Mouse (Mus musculus) R1 (cell line): ENCODE results near the gene Map2k5.
A peak's percentile ranks its signal among the peaks of the same experiment; 100 is the strongest.

ENCODE experiments used
- DNase-seq: peaks from one replicate; pipeline ENCODE4 v3.0.0-alpha.2; 2018; ENCODE audit warnings: low read depth, low spot score

Map2k5 gene

GRCm38 (mm10) chr9:63341761-63342160, 35.9 kb downstream of the Map2k5 start:
- peak; percentile 42 for DNase-seq

DNA sequence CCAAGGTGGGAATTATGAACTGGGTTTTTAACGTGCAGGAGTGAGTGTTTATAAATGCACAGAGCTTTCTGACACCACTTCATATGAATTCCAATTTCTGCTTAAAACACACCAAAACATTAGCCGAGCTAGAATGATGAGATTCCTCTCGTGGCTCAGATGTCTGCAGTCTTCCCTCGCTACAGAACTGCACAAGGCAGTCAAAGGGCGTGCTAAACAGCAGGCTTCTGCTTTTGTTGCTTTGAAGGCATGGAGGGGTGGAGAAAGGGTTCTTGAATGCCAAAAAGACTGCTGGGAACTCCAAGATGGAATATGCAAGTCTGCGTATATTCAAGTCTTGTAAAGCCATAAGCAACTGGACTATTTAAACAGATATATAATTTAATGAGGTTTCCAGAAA, 38.4 kb downstream of the Map2k5 start:
- no peak for DNase-seq

DNA sequence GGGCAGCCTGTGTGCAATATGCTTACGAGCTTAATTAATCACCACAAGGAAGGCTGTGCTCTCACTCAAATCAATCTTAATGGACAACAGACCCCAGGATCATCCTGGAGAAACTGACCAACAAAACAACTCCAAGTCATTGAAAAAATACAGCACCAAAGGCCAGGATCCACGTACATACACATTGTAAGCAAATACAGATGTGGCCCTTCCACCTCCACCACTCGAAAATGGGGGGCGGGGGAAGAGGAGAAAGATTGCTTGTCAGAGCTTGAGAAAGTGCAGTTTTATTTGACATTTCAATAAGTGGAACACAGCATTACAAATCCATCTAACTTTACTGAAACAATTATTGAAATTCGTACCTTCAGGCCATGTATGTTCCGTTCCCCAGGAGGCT, 39.0 kb downstream of the Map2k5 start:
- no peak for DNase-seq

DNA sequence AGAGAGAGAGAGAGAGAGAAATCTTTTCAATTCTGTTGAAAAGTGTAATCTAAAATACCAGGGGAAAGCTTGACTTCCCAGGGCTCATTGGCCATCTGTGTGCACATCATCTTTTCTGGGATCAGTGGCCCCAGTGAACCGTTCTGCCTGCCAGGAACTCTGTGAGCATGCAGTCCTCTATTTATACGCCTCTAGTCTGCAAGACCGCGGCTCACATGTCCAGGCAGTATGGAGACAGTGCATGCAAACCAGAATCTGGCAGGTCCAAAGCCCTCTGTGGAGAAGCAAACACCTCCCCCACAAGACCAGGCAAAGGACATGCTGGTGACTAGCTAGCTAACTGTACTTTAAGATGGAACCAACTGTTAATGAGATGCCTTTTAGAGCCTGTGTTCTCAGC, 41.9 kb downstream of the Map2k5 start:
- no peak for DNase-seq

DNA sequence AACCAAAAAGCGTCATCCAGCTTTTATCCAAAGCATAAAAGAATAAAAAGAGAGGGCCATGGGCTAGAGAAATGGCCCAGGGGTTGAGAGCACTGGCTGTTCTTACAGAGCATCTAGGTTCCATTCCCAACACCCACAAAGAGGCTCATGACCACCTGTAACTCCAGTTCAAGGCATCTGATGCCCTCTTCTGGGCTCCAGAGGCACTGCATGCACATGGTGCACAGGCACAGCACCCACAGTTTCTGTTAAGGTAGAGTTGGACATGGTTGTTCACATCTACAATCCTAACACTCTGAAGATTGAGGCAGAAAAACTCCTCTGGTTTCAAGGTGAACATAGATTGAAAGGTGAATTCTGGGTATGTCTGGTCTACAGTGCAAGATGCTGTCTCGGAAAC, 44.6 kb downstream of the Map2k5 start:
- peak; percentile 62 for DNase-seq

DNA sequence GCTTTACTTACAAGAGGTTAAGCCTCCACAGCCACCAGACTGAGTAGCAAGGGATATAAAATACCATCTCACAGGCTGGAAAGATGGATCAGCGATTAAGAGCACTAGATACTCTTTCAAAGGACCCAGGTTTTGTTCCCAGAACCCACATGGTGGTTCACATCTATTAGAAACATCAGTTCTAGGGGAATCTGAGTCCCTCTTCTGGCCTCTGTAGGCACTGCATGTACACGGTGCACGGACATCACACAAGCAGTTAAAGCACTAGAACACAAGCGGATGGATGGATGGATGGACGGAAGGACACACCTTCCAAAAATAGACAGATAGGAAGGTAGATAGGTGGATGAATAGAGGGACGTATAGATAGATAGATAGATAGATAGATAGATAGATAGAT, 46.5 kb downstream of the Map2k5 start:
- peak; percentile 61 for DNase-seq

DNA sequence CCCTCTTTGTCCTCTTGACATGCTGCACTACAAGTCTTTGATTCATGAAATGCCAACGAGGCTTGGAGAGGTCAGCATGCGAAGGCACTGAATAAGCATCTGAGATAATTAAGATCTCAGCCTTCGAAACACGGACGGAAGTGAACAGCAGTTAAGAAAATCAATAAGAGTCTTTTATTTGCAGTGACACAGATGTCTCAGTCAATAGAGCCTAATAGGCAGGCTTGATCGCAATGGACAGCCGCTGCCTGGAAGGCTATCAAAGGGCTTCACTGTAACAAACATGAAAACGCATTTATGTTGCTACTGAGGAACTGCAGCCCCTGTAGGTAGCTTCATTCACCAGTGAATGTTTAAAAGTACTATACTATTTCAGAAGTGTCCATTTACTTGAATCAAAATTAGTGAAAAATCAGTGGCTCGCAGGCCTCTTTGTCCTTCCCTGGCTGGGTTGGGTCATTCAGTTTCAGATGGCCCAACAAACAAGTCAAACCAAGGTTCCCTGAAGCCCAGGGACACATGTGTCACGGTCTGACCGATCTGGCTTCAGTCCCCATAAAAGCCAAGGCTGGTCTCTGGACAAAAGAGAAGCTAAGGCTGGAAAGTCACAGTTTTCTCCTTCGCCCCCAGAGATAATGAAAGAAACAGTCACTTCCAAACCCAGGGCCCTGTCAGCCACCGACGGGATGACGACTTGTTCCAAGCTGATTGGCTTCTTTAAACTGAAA, 48.6 kb downstream of the Map2k5 start:
- no peak for DNase-seq

GRCm38 (mm10) chr9:63315231-63315630, 62.5 kb downstream of the Map2k5 start:
- DNase-seq, result no peak

- no peak for DNase-seq
Observed at GRCm38 (mm10) chr9:63314126-63314525, 63.6 kb downstream of the Map2k5 start.

DNA sequence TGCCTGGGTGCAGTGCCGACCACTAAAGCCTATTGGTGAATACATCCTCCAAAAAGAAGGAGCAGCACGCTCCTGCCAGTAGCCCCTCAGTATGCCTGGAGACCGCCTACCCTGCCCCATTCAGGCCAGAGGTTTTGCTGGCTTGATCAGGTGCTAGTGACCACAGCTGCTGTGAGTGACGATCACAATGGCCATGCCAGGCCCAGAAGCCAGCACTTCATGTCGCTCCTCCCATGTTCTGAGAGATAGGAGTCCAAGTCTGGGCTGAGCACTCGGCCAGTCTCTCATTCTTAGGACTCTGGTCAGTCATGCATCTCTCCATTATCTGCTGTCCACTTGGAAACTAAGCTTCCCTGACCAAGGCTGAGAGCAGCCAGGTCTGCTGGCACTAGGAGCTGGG, 67.7 kb downstream of the Map2k5 start:
- no peak for DNase-seq

GRCm38 (mm10) chr9:63309008-63309407, 68.7 kb downstream of the Map2k5 start:
- no peak for DNase-seq

DNA sequence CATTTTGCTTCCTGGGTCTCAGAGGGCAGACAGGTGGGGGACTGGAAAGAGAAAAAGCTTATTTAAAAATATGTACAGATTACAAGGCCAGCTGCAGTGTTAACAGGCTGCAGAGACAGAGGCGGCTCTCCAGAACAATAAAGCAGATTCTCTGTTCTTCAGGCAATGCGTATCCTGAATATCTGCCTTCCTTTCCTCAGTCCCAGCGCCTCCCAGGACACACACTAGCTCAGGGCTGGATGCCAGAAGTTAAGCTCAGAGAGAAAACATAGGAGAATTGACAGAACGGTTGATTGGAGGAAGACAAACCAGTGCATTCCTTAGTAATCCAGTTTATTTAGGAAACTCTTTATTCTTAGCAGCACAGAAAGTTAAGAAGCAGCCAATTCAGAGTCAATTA, 69.3 kb downstream of the Map2k5 start:
- DNase-seq, result no peak

GRCm38 (mm10) chr9:63302511-63302910, 75.2 kb downstream of the Map2k5 start:
- no peak for DNase-seq

DNA sequence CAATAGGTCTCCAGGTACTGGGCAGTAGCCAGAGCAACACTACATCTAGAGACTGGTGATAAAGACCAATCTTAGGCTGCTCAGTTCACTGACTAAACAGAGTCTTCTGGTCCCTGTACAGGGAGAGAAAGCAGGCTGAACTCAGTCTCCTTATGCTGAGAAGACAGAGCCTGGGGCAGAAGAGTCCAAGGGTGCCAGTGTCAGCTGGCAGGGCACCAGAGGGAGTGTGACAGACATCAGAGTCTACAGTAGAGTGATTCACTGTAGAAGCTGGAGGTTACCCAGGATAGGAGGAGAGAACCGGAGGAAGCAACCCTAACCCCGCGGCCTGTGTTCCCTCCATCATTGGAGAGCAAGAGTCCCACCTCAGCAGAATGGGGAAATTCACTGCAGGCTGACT, 79.0 kb downstream of the Map2k5 start:
- DNase-seq, result no peak

GRCm38 (mm10) chr9:63295551-63295958, 82.1 kb downstream of the Map2k5 start:
- no peak for DNase-seq

- DNase-seq, result no peak
Observed at GRCm38 (mm10) chr9:63294846-63295245, 82.9 kb downstream of the Map2k5 start.

DNA sequence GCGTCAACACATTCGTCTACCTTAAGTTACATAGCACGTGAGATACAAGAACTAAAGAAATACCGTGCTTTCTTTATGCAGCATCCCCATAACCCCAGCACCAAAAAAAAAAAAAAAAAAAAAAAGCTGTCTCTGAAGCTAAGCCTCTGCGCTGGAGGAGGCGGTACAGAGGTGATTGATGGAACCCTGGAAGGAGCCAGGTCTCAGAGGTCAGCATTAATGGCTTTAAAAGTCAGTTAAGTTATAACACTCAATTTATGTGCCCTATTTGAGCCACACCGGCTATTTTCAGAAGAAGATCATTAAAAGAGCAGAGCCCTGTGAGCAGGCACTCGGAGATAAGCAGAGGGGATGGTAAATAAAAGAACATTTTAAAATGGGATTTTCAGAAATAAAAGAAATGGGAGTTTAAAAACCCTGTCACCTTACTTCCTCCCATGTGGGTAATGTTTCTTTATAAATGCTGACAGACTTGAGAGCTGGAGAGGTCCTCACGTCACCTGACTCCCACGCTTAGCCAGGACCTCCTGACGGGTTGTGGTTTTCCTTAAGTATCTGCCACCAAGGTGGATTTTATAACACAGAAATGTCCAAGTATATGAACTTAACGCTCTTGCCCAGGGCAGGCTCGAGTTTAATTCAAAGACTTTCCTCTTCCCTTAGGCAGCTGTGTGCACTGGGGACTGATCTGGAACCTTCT, 83.8 kb downstream of the Map2k5 start:
- DNase-seq, result no peak

GRCm38 (mm10) chr9:63288676-63289075, 89.0 kb downstream of the Map2k5 start:
- no peak for DNase-seq

- peak; percentile 6 for DNase-seq
Observed at GRCm38 (mm10) chr9:63284392-63284791, 93.3 kb downstream of the Map2k5 start.

- DNase-seq, result no peak
Observed at GRCm38 (mm10) chr9:63281996-63282395, 95.7 kb downstream of the Map2k5 start.

DNA sequence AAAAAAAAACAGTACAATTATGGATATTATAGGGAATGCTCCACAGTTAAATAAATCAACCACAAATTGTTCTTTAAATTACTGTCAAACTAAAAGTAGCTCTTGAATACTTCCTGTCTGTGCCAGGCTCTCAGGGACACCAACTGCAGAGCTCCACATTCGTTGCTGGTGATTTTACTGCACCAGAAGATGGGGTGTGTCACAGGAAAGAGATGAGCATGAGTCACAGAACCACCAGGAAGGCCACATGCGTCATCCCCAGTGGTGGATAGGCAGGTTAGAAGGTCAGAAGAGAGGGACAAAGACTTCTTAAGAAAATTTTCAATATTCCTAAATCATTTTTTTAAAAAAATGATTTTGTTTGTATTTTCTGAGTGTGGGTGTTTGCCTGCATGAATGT, 96.6 kb downstream of the Map2k5 start:
- no peak for DNase-seq

GRCm38 (mm10) chr9:63273781-63274180, 103.9 kb downstream of the Map2k5 start:
- DNase-seq, result no peak

- no peak for DNase-seq
Observed at GRCm38 (mm10) chr9:63269839-63270238, 107.9 kb downstream of the Map2k5 start.
